Mouse (Mus musculus) embryonic facial prominence, embryonic 14.5 days (tissue): ENCODE measurements at regions not wholly inside any gene's neighbourhood (a gene's known extent, or its start where the extent isn't known, plus 50 kb on each side); places are given as distances from the start of the nearest gene placed in this dataset.

Source experiments
- ATAC-seq: fragments of 200-750 bp; cut with Nextera tagmentation; 2 replicates; pipeline ENCODE4 v1.8.0; 2017; ENCODE audit warnings: low read depth, moderate number of reproducible peaks, moderate TSS enrichment
- DNase-seq: peaks from one replicate; pipeline ENCODE4 v3.0.0-alpha.2; 2015; ENCODE audit warnings: low spot score
- H3K27ac ChIP-seq: fragments of 300-500 bp; sonication (generic); replicated peaks from 2 replicates; pipeline ENCODE4 v1.5.1; 2014; ENCODE audit warnings: low read depth, mild to moderate bottlenecking, low read length, moderate library complexity
- H3K27me3 ChIP-seq: fragments of 300-500 bp; sonication (generic); replicated peaks from 2 replicates; pipeline ENCODE4 v1.6.1; 2014; ENCODE audit warnings: low read length; ENCODE audit not compliant: control insufficient read depth, insufficient read depth
- H3K36me3 ChIP-seq: fragments of 300-500 bp; sonication (generic); 2 replicates; pipeline ENCODE4 v1.6.1; 2014; ENCODE audit warnings: low read length, mixed read lengths; ENCODE audit not compliant: control insufficient read depth, insufficient read depth
- H3K4me1 ChIP-seq: fragments of 300-500 bp; sonication (generic); 2 replicates; pipeline ENCODE4 v1.6.1; 2014; ENCODE audit warnings: antibody characterized with exemption, low read length; ENCODE audit not compliant: control insufficient read depth, insufficient read depth
- H3K4me2 ChIP-seq: fragments of 300-500 bp; sonication (generic); 2 replicates; pipeline ENCODE4 v1.6.1; 2014; ENCODE audit warnings: low read depth, mild to moderate bottlenecking, low read length, moderate library complexity, mixed read lengths
- H3K4me3 ChIP-seq: fragments of 300-500 bp; sonication (generic); 2 replicates; pipeline ENCODE4 v1.5.1; 2014; ENCODE audit warnings: low read depth, mild to moderate bottlenecking, low read length
- H3K9ac ChIP-seq: fragments of 300-500 bp; sonication (generic); 2 replicates; pipeline ENCODE4 v1.6.1; 2014; ENCODE audit warnings: low read depth, mild to moderate bottlenecking, low read length, moderate library complexity, mixed read lengths
- H3K9me3 ChIP-seq: fragments of 300-500 bp; sonication (generic); 2 replicates; pipeline ENCODE4 v1.6.1; 2016; ENCODE audit warnings: low read length; ENCODE audit not compliant: control insufficient read depth
- WGBS: fragments of 180-500 bp; shearing (Covaris S2); extraction: QIAGEN DNeasy Blood & Tissue Kit; methylation state at CpG from one replicate; pipeline ENCODE4 v1.1.7; 2014; 5-methylcytosine and 5-hydroxymethylcytosine counted together

DNA sequence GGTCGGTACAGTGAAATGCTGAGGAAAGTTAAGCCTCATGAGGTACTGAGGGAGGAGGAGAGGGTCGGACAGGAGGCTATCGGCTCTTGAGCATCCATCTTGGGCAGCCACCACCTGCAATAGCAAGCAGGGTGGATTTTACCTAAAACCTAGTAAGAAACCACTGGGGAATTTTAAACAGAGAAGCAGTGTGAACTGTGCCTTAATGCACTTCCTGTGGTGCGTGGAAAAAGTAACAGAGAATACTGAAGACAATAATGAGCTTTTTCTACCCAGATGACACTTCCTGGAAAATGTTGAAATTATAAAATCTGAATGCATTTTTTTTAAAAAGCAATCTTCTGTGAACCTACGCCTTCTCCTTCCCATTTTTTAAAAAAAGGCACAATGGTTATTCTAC is 67.1 kb upstream of the Sash1 start:
- Histone ChIP-seq H3K27me3 (no peaks in the 10 kb centered on the region), H3K4me1 (no peaks in the 10 kb centered on the region), H3K4me3 (no peak overlapping the region), H3K4me2 (no peak overlapping the region), H3K36me3 (no peaks in the 10 kb centered on the region), H3K9ac (no peak overlapping the region), H3K27ac (no peak overlapping the region), H3K9me3 (no peaks in the 10 kb centered on the region)
- DNase-seq (no peak), ATAC-seq (no peak)
- WGBS = 74% methylated on average over 5 of the region's 5 CpGs

DNA sequence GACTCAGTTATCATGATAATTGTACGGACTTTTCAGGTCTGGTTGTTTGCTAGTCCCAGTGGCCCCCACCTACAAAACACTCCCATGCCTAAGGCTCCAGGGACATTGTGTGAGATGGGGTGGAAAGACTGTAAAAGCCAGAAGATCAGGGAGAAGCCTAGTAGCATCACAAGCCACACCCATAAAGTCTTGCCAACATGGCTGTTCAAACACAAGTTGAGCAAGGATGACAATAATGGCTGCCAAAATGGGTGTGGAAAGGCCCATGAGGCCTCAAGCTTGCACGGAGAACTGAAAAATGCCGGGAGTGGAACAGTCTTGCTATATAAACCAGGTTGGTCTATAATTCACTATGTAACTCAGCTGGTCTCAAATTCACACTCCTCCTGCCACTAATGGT is 66.1 kb upstream of the Sash1 start:
- 87% methylated on average over 3 of the region's 3 CpGs for WGBS
- no peak overlapping the region for H3K4me3 ChIP-seq
- no peak overlapping the region for H3K9ac ChIP-seq
- H3K27ac ChIP-seq = no peak overlapping the region
- H3K27me3 ChIP-seq = no peaks in the 10 kb centered on the region
- ATAC-seq (no peak), DNase-seq (no peak)
- H3K4me2 ChIP-seq = no peak overlapping the region
- no peaks in the 10 kb centered on the region for H3K36me3 ChIP-seq
- H3K9me3 ChIP-seq = no peaks in the 10 kb centered on the region
- H3K4me1 ChIP-seq = no peaks in the 10 kb centered on the region

- ATAC-seq = no peak
- Histone ChIP-seq H3K36me3 (no peaks in the 10 kb centered on the region), H3K9ac (no peak overlapping the region), H3K27ac (no peak overlapping the region), H3K4me2 (no peak overlapping the region), H3K4me3 (no peak overlapping the region), H3K27me3 (no peaks in the 10 kb centered on the region), H3K9me3 (no peaks in the 10 kb centered on the region), H3K4me1 (no peaks in the 10 kb centered on the region)
- DNase-seq = no peak
- 71% methylated on average over 10 of the region's 10 CpGs for WGBS
Observed at GRCm38 (mm10) chr10:8951236-8951825, 65.5 kb upstream of the Sash1 start.

GRCm38 (mm10) chr10:8948227-8948626 is 62.4 kb upstream of the Sash1 start:
- Histone ChIP-seq H3K27me3 (no peaks in the 10 kb centered on the region), H3K4me3 (no peak overlapping the region), H3K9me3 (no peaks in the 10 kb centered on the region), H3K36me3 (no peaks in the 10 kb centered on the region), H3K27ac (no peak overlapping the region), H3K4me1 (peaks cover 8% of the 10 kb centered on the region; the same call in 1 of the 2 replicates), H3K9ac (no peak overlapping the region), H3K4me2 (no peak overlapping the region)
- WGBS = 75% methylated on average over 3 of the region's 3 CpGs
- no peak for DNase-seq
- no peak for ATAC-seq

- Histone ChIP-seq H3K9ac (peak overlapping the region; percentile 46), H3K4me2 (peak overlapping the region; percentile 52), H3K36me3 (no peaks in the 10 kb centered on the region), H3K27ac (peak overlapping the region; percentile 77), H3K27me3 (no peaks in the 10 kb centered on the region), H3K4me3 (peak overlapping the region; percentile 19), H3K9me3 (no peaks in the 10 kb centered on the region), H3K4me1 (peaks cover 11% of the 10 kb centered on the region; the same call in 1 of the 2 replicates)
- WGBS = 21% methylated on average over 17 of the region's 17 CpGs
- ATAC-seq = peak; percentile 82
- DNase-seq = peak; percentile 86
Observed at GRCm38 (mm10) chr10:8945195-8945751, 59.4 kb upstream of the Sash1 start.

GRCm38 (mm10) chr10:8944586-8944985 is 58.7 kb upstream of the Sash1 start:
- Histone ChIP-seq H3K9ac (peak overlapping the region; percentile 46), H3K9me3 (no peaks in the 10 kb centered on the region), H3K4me2 (peak overlapping the region; percentile 52), H3K36me3 (no peaks in the 10 kb centered on the region), H3K27me3 (no peaks in the 10 kb centered on the region), H3K27ac (peak overlapping the region; percentile 77), H3K4me3 (peak overlapping the region; percentile 19), H3K4me1 (peaks cover 11% of the 10 kb centered on the region; the same call in 1 of the 2 replicates)
- ATAC-seq (no peak), DNase-seq (peak; percentile 71)
- WGBS = 37% methylated on average over 5 of the region's 5 CpGs

DNA sequence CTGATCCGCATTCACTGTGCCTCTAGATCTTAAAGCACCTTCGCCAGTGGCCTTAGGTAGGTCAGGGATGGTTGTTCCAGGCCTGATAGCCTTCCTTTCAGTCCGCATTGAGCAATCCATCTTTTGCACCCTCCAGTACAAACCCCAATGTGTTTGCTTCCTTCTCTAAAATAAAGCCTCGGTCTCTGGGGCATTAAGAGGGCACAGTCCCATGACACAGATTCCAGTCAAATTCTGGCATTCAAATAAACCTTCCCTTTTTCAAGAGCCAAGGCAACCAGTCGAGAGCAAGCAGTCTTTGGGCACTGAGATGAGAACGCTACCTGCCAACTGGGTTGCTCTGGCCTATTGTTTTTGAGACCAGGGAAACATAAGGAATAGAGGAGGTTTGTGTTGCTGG is 57.8 kb upstream of the Sash1 start:
- Histone ChIP-seq H3K27ac (no peak overlapping the region), H3K36me3 (no peaks in the 10 kb centered on the region), H3K27me3 (no peaks in the 10 kb centered on the region), H3K9ac (no peak overlapping the region), H3K4me3 (no peak overlapping the region), H3K4me2 (peak overlapping the region; percentile 52), H3K9me3 (no peaks in the 10 kb centered on the region), H3K4me1 (peaks cover 11% of the 10 kb centered on the region; the same call in 1 of the 2 replicates)
- no peak for DNase-seq
- 90% methylated on average over 6 of the region's 6 CpGs for WGBS
- no peak for ATAC-seq

DNA sequence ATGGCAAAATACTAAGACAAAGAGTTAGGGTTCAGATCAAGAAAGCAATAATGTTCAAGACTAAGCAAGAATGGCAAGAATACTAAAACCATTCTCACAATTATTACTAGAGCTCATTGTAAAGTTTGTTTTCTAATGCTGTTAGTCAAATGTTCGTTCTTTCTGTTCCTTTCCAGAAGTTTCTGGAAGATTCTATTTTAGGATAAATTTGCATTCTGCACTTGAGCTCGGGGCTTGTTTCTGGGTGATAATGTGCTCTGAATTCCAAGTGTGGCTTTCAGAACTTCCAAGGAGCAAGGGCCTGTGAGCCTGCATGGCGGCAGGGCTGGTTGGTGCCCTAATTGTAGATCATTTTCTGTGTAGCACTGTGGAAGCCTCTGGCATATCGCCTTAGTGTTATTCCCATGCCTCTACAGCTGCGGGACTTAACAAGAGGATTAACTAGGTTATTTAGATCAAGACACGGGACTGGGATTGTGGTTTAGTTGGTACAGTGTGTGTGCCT is 57.1 kb upstream of the Sash1 start:
- Histone ChIP-seq H3K36me3 (no peaks in the 10 kb centered on the region), H3K27ac (no peak overlapping the region), H3K4me3 (no peak overlapping the region), H3K9me3 (no peaks in the 10 kb centered on the region), H3K4me1 (peaks cover 11% of the 10 kb centered on the region; the same call in 1 of the 2 replicates), H3K4me2 (no peak overlapping the region), H3K9ac (no peak overlapping the region), H3K27me3 (no peaks in the 10 kb centered on the region)
- ATAC-seq (no peak), DNase-seq (no peak)
- 85% methylated on average over 6 of the region's 6 CpGs for WGBS

GRCm38 (mm10) chr10:8936369-8936768 is 50.5 kb upstream of the Sash1 start:
- ATAC-seq (no peak), DNase-seq (no peak)
- no peak overlapping the region for H3K9ac ChIP-seq
- WGBS = 73% methylated on average over 4 of the region's 4 CpGs
- H3K9me3 ChIP-seq = no peaks in the 10 kb centered on the region
- H3K4me3 ChIP-seq = no peak overlapping the region
- H3K4me2 ChIP-seq = no peak overlapping the region
- no peak overlapping the region for H3K27ac ChIP-seq
- no peaks in the 10 kb centered on the region for H3K27me3 ChIP-seq
- no peaks in the 10 kb centered on the region for H3K4me1 ChIP-seq
- no peaks in the 10 kb centered on the region for H3K36me3 ChIP-seq
